Mouse (Mus musculus) adrenal gland, postnatal 14 days (tissue): ENCODE measurements around the gene Slc23a3. TPM values are rescaled to one million over a fixed set of nuclear protein-coding genes. Genes with fewer than 3 reads are reported as not detected.

Experiments used
- DNase-seq: peaks from one replicate; pipeline ENCODE4 v3.0.0; 2021; ENCODE audit warnings: mixed read lengths
- long read RNA-seq, 2 experiments: library from polyadenylated mRNA; stranded (forward); transcript quantifications; one replicate each; pipeline ENCODE4 v2.0.0; 2021
- total RNA-seq: library from RNA; stranded (reverse); gene quantifications from 2 replicates; pipeline ENCODE4 v1.2.3, GENCODE M21; 2021

The Slc23a3 gene
- 0.71 TPM in 1 of 2 replicates, not detected in the other for total RNA-seq
- long read RNA-seq, experiment 1, partial matches to known transcripts, result 0 of 1 reads
- long read RNA-seq, experiment 1, other reads (novel, unspliced or antisense), result 1 of 1 reads
- long read RNA-seq, experiment 2, result 0 reads

- no peak for DNase-seq
Observed at GRCm38 (mm10) chr1:75133421-75134207, at the start of gene Slc23a3. Slc23a3 (minus strand) TSS chr1:75133890.

GRCm38 (mm10) chr1:75182160-75182559 lies 48.5 kb upstream of the Slc23a3 start:
- DNase-seq, result no peak

GRCm38 (mm10) chr1:75181377-75181870 lies 47.7 kb upstream of the Slc23a3 start:
- no peak for DNase-seq

GRCm38 (mm10) chr1:75180741-75181140 lies 47.1 kb upstream of the Slc23a3 start:
- DNase-seq, result no peak

- DNase-seq, result peak; percentile 93
Observed at GRCm38 (mm10) chr1:75180105-75180590, 46.5 kb upstream of the Slc23a3 start, which contains the start of gene Abcb6. Abcb6 (minus strand) TSS chr1:75180392.

GRCm38 (mm10) chr1:75179334-75180104 lies 45.8 kb upstream of the Slc23a3 start:
- DNase-seq, result peak; percentile 57

- peak; percentile 98 for DNase-seq
Observed at GRCm38 (mm10) chr1:75168472-75169464, 35.1 kb upstream of the Slc23a3 start, which contains the start of gene Zfand2b. Zfand2b (plus strand) TSS chr1:75168646.

GRCm38 (mm10) chr1:75168093-75168471 lies 34.4 kb upstream of the Slc23a3 start:
- DNase-seq, result no peak

- DNase-seq, result no peak
Observed at GRCm38 (mm10) chr1:75160256-75160617, 26.5 kb upstream of the Slc23a3 start.

GRCm38 (mm10) chr1:75159540-75160255 lies 26.0 kb upstream of the Slc23a3 start:
- DNase-seq, result no peak

- no peak for DNase-seq
Observed at GRCm38 (mm10) chr1:75158990-75159389, 25.3 kb upstream of the Slc23a3 start.

GRCm38 (mm10) chr1:75155837-75156236 lies 22.1 kb upstream of the Slc23a3 start:
- no peak for DNase-seq

GRCm38 (mm10) chr1:75148727-75149126 lies 15.0 kb upstream of the Slc23a3 start:
- DNase-seq, result no peak

GRCm38 (mm10) chr1:75147411-75148135 lies 13.9 kb upstream of the Slc23a3 start:
- no peak for DNase-seq

GRCm38 (mm10) chr1:75145589-75145988 lies 11.9 kb upstream of the Slc23a3 start:
- no peak for DNase-seq

GRCm38 (mm10) chr1:75142301-75143261 lies 8.9 kb upstream of the Slc23a3 start, which contains the start of the genes Cnppd1 and Retreg2:
Cnppd1 (minus strand) TSS chr1:75142711.
Retreg2 (plus strand) TSS chr1:75142778.
- peak; percentile 98 for DNase-seq

GRCm38 (mm10) chr1:75141486-75142190 lies 7.9 kb upstream of the Slc23a3 start:
- peak; percentile 83 for DNase-seq
